Mouse (Mus musculus): ENCODE measurements around the gene Ppp3ca. TPM values are rescaled to one million over a fixed set of nuclear protein-coding genes. Genes with fewer than 3 reads are reported as not detected.
A peak's percentile ranks its signal among the peaks of the same experiment; 100 is the strongest.

The Ppp3ca gene
- total and polyA plus RNA-seq, 3 experiments = 63.4 to 143 (median 130) TPM

GRCm38 (mm10) chr3:136833893-136834292 is 164.0 kb downstream of the Ppp3ca start:
- H3K27ac ChIP-seq (ENCODE audit: insufficient read depth, low read depth) = no peak overlapping the region
- H3K4me2 ChIP-seq (ENCODE audit: insufficient read depth, low read depth, poor library complexity, severe bottlenecking) = no peak overlapping the region
- peak; percentile 44 for DNase-seq (ENCODE audit: extremely low read depth)
- H3K4me3 ChIP-seq (replicated peaks in 1 of 3; ENCODE audit: low read depth in 2 of 3, low read length in 2 of 3, poor library complexity in 1 of 3) = no peak overlapping the region
- no peaks in the 10 kb centered on the region for H3K27me3 ChIP-seq (replicated peaks)
- in situ Hi-C loops (cut with MboI; ENCODE audit: low pct_ligation_motif_present, low pct_unique_long_range_greater_than_20kb, low sequenced_read_pairs) (no loop called here), dilution Hi-C loops (cut with MboI; ENCODE audit: extremely low pct_ligation_motif_present, extremely low pct_unique_long_range_greater_than_20kb, low sequenced_read_pairs) (no loop called here)
- no peaks in the 10 kb centered on the region for H3K9me3 ChIP-seq (replicated peaks; ENCODE audit: low read length)
- H3K9ac ChIP-seq (ENCODE audit: insufficient read depth, low read depth) = no peak overlapping the region
- TF ChIP-seq MAX (IDR thresholded peaks at IDR 0.05; ENCODE audit: low read length) = no peak
- TF ChIP-seq MYC (IDR thresholded peaks at IDR 0.05; ENCODE audit: low read depth, low read length) = no peak
- no peak for TF ChIP-seq RCOR1 (conservative IDR thresholded peaks at IDR 0.05; ENCODE audit: low read depth, low read length)
- TF ChIP-seq HCFC1 (IDR thresholded peaks at IDR 0.05; ENCODE audit: low read depth, low read length) = no peak
- TF ChIP-seq POLR2AphosphoS2 (IDR thresholded peaks at IDR 0.05; ENCODE audit: low read depth, low read length) = no peak
- TF ChIP-seq E2F4 (IDR thresholded peaks at IDR 0.05; ENCODE audit: insufficient replicate concordance, low read depth, low read length) = no peak
- TF ChIP-seq GABPA (IDR thresholded peaks at IDR 0.05; ENCODE audit: insufficient replicate concordance, low read depth, low read length) = no peak
- no peak for TF ChIP-seq ELF1 (IDR thresholded peaks at IDR 0.05; ENCODE audit: low read depth, low read length)
- no peak for TF ChIP-seq JUN (IDR thresholded peaks at IDR 0.05; ENCODE audit: insufficient read depth, low read depth, low read length)
- TF ChIP-seq TBP (conservative IDR thresholded peaks at IDR 0.05; ENCODE audit: low read depth, low read length) = no peak
- no peak for TF ChIP-seq USF1 (IDR thresholded peaks at IDR 0.05; ENCODE audit: low read depth, low read length)
- TF ChIP-seq EP300 (IDR thresholded peaks at IDR 0.05; ENCODE audit: low read length) = no peak
- no peak for TF ChIP-seq SIN3A (IDR thresholded peaks at IDR 0.05; ENCODE audit: low read length)
- no peak for TF ChIP-seq TCF12 (IDR thresholded peaks at IDR 0.05; ENCODE audit: low read depth, low read length)
- no peak for TF ChIP-seq ZC3H11A (IDR thresholded peaks at IDR 0.05; ENCODE audit: low read depth, low read length)
- TF ChIP-seq UBTF (IDR thresholded peaks at IDR 0.05; ENCODE audit: low read depth, low read length) = no peak
- TF ChIP-seq RAD21 (IDR thresholded peaks at IDR 0.05; ENCODE audit: low read depth, low read length) = no peak
- peaks cover 3% of the 10 kb centered on the region; the same call in 1 of the 2 replicates for H3K79me2 ChIP-seq (replicated peaks; ENCODE audit: control insufficient read depth, extremely low read depth, insufficient read depth, poor library complexity, severe bottlenecking)
- H3K4me1 ChIP-seq (ENCODE audit: control insufficient read depth in 1 of 2, insufficient read depth in 2 of 2) = peaks cover 9 to 48% of the 10 kb centered on the region in 2 experiments; a peak in 3 of 4 replicates
- H3K36me3 ChIP-seq (replicated peaks in 1 of 2; ENCODE audit: control insufficient read depth in 1 of 2, insufficient read depth in 1 of 2, low read length in 1 of 2) = peaks cover 0 to 56% of the 10 kb centered on the region in 2 experiments

GRCm38 (mm10) chr3:136835851-136836250 is 165.9 kb downstream of the Ppp3ca start:
- Histone ChIP-seq H3K4me3 (replicated peaks in 1 of 3; ENCODE audit: low read depth in 2 of 3, low read length in 2 of 3, poor library complexity in 1 of 3) (no peak overlapping the region), H3K27ac (ENCODE audit: insufficient read depth, low read depth) (no peak overlapping the region), H3K9ac (ENCODE audit: insufficient read depth, low read depth) (no peak overlapping the region), H3K36me3 (replicated peaks in 1 of 2; ENCODE audit: control insufficient read depth in 1 of 2, insufficient read depth in 1 of 2, low read length in 1 of 2) (peaks cover 0 to 51% of the 10 kb centered on the region in 2 experiments), H3K4me2 (ENCODE audit: insufficient read depth, low read depth, poor library complexity, severe bottlenecking) (no peak overlapping the region), H3K79me2 (replicated peaks; ENCODE audit: control insufficient read depth, extremely low read depth, insufficient read depth, poor library complexity, severe bottlenecking) (peaks cover 3% of the 10 kb centered on the region; the same call in 1 of the 2 replicates), H3K27me3 (replicated peaks) (no peaks in the 10 kb centered on the region), H3K4me1 (ENCODE audit: control insufficient read depth in 1 of 2, insufficient read depth in 2 of 2) (peaks cover 8 to 46% of the 10 kb centered on the region in 2 experiments; a peak in 3 of 4 replicates), H3K9me3 (replicated peaks; ENCODE audit: low read length) (no peaks in the 10 kb centered on the region)
- dilution Hi-C loops (cut with MboI; ENCODE audit: extremely low pct_ligation_motif_present, extremely low pct_unique_long_range_greater_than_20kb, low sequenced_read_pairs) (no loop called here), in situ Hi-C loops (cut with MboI; ENCODE audit: low pct_ligation_motif_present, low pct_unique_long_range_greater_than_20kb, low sequenced_read_pairs) (no loop called here)
- no peak for DNase-seq (ENCODE audit: extremely low read depth)
- no peak for TF ChIP-seq E2F4 (IDR thresholded peaks at IDR 0.05; ENCODE audit: insufficient replicate concordance, low read depth, low read length)

Data from CH12.LX (cell line).